Mouse (Mus musculus): ENCODE data around the gene Map7.

GRCm38 (mm10) chr10:20234466-20234865, 86.2 kb downstream of the Map7 start:
- TF ChIP-seq ZC3H11A (IDR thresholded peaks at IDR 0.05; ENCODE audit: borderline replicate concordance, low read depth, low read length) (no peak), MAFK (IDR thresholded peaks at IDR 0.05; ENCODE audit: insufficient read depth, low read depth, low read length) (no peak), CHD2 (IDR thresholded peaks at IDR 0.05; ENCODE audit: low read depth, low read length) (no peak), ZNF384 (IDR thresholded peaks at IDR 0.05; ENCODE audit: low read depth, low read length) (no peak)

Measured in ES-E14 (cell line).